Mouse (Mus musculus): ENCODE results near the gene Krt13. TPM values are rescaled to one million over a fixed set of nuclear protein-coding genes. Genes with fewer than 3 reads are reported as not detected.

Gene Krt13
- polyA plus RNA-seq, 1 experiment, result 2.9 TPM

GRCm38 (mm10) chr11:100147566-100148353, 26.4 kb upstream of the Krt13 start:
- H3K79me2 ChIP-seq (ENCODE audit: control insufficient read depth, insufficient read depth), result no peaks in the 10 kb centered on the region
- H3ac ChIP-seq (ENCODE audit: control insufficient read depth, insufficient read length), result no peak overlapping the region
- H3K36me3 ChIP-seq (ENCODE audit: control insufficient read depth, insufficient read depth), result no peaks in the 10 kb centered on the region
- H3K4me2 ChIP-seq (ENCODE audit: low read depth), result peak overlapping the region; percentile 76
- H3K27me3 ChIP-seq (ENCODE audit: control insufficient read depth, insufficient read depth, insufficient read length), result no peaks in the 10 kb centered on the region
- H3K4me3 ChIP-seq, result no peak overlapping the region
- no peak for TF ChIP-seq SRF (IDR thresholded peaks at IDR 0.05; ENCODE audit: control insufficient read depth, insufficient read length, low read depth)
- no peak for TF ChIP-seq CEBPB (IDR thresholded peaks at IDR 0.05; ENCODE audit: insufficient read depth, poor library complexity, severe bottlenecking)
- no peak for TF ChIP-seq E2F4 (IDR thresholded peaks at IDR 0.05; ENCODE audit: insufficient read depth)
- TF ChIP-seq POLR2A (IDR thresholded peaks at IDR 0.05; ENCODE audit: insufficient read length, low read depth), result no peak
- no peak for TF ChIP-seq TCF12 (IDR thresholded peaks at IDR 0.05; ENCODE audit: insufficient read depth, poor library complexity, severe bottlenecking)
- no peak for TF ChIP-seq POLR2AphosphoS2 (IDR thresholded peaks at IDR 0.05; ENCODE audit: insufficient read length, low read depth)
- no peak for TF ChIP-seq MAX (IDR thresholded peaks at IDR 0.05; ENCODE audit: low read depth)
- no peak for TF ChIP-seq TCF3 (IDR thresholded peaks at IDR 0.05; ENCODE audit: insufficient read length, low read depth)
- no peak for TF ChIP-seq REST (IDR thresholded peaks at IDR 0.05; ENCODE audit: insufficient read depth, insufficient read length)
- no peak for TF ChIP-seq USF1 (IDR thresholded peaks at IDR 0.05; ENCODE audit: low read depth)

GRCm38 (mm10) chr11:100145858-100146560, 24.6 kb upstream of the Krt13 start:
- Histone ChIP-seq H3ac (ENCODE audit: control insufficient read depth, insufficient read length) (no peak overlapping the region), H3K27me3 (ENCODE audit: control insufficient read depth, insufficient read depth, insufficient read length) (no peaks in the 10 kb centered on the region), H3K4me2 (ENCODE audit: low read depth) (peak overlapping the region; percentile 14), H3K4me3 (no peak overlapping the region), H3K79me2 (ENCODE audit: control insufficient read depth, insufficient read depth) (no peaks in the 10 kb centered on the region), H3K36me3 (ENCODE audit: control insufficient read depth, insufficient read depth) (no peaks in the 10 kb centered on the region)
- TF ChIP-seq SRF (IDR thresholded peaks at IDR 0.05; ENCODE audit: control insufficient read depth, insufficient read length, low read depth) (no peak), E2F4 (IDR thresholded peaks at IDR 0.05; ENCODE audit: insufficient read depth) (no peak), TCF3 (IDR thresholded peaks at IDR 0.05; ENCODE audit: insufficient read length, low read depth) (no peak), REST (IDR thresholded peaks at IDR 0.05; ENCODE audit: insufficient read depth, insufficient read length) (no peak), POLR2A (IDR thresholded peaks at IDR 0.05; ENCODE audit: insufficient read length, low read depth) (no peak), POLR2AphosphoS2 (IDR thresholded peaks at IDR 0.05; ENCODE audit: insufficient read length, low read depth) (no peak), TCF12 (IDR thresholded peaks at IDR 0.05; ENCODE audit: insufficient read depth, poor library complexity, severe bottlenecking) (no peak), MAX (IDR thresholded peaks at IDR 0.05; ENCODE audit: low read depth) (no peak), USF1 (IDR thresholded peaks at IDR 0.05; ENCODE audit: low read depth) (no peak), MYOG (IDR thresholded peaks at IDR 0.05; ENCODE audit: control insufficient read depth in 1 of 3, insufficient read depth in 1 of 3, insufficient read length in 2 of 3, low read depth in 2 of 3) (no peak), CEBPB (IDR thresholded peaks at IDR 0.05; ENCODE audit: insufficient read depth, poor library complexity, severe bottlenecking) (no peak), MYOD1 (IDR thresholded peaks at IDR 0.05; ENCODE audit: control insufficient read depth in 1 of 3, insufficient read length in 2 of 3, low read depth in 2 of 3) (no peak)

- no peak overlapping the region for H3K4me2 ChIP-seq (ENCODE audit: low read depth)
- H3K27me3 ChIP-seq (ENCODE audit: control insufficient read depth, insufficient read depth, insufficient read length), result no peaks in the 10 kb centered on the region
- TF ChIP-seq REST (IDR thresholded peaks at IDR 0.05; ENCODE audit: insufficient read depth, insufficient read length), result no peak
- no peak for TF ChIP-seq SRF (IDR thresholded peaks at IDR 0.05; ENCODE audit: control insufficient read depth, insufficient read length, low read depth)
- TF ChIP-seq POLR2AphosphoS2 (IDR thresholded peaks at IDR 0.05; ENCODE audit: insufficient read length, low read depth), result no peak
- no peak for TF ChIP-seq E2F4 (IDR thresholded peaks at IDR 0.05; ENCODE audit: insufficient read depth)
- TF ChIP-seq POLR2A (IDR thresholded peaks at IDR 0.05; ENCODE audit: insufficient read length, low read depth), result no peak
- TF ChIP-seq CEBPB (IDR thresholded peaks at IDR 0.05; ENCODE audit: insufficient read depth, poor library complexity, severe bottlenecking), result no peak
- peak in 1 of 3 experiments; percentile 21 for TF ChIP-seq MYOD1 (IDR thresholded peaks at IDR 0.05; ENCODE audit: control insufficient read depth in 1 of 3, insufficient read length in 2 of 3, low read depth in 2 of 3)
- TF ChIP-seq TCF3 (IDR thresholded peaks at IDR 0.05; ENCODE audit: insufficient read length, low read depth), result no peak
- no peaks in the 10 kb centered on the region for H3K36me3 ChIP-seq (ENCODE audit: control insufficient read depth, insufficient read depth)
- no peak overlapping the region for H3K4me3 ChIP-seq
- H3ac ChIP-seq (ENCODE audit: control insufficient read depth, insufficient read length), result no peak overlapping the region
- no peaks in the 10 kb centered on the region for H3K79me2 ChIP-seq (ENCODE audit: control insufficient read depth, insufficient read depth)
These were observed 23.7 kb upstream of the Krt13 start for GRCm38 (mm10) chr11:100145104-100145503.

- no peaks in the 10 kb centered on the region for H3K27me3 ChIP-seq (ENCODE audit: control insufficient read depth, insufficient read depth, insufficient read length)
- no peaks in the 10 kb centered on the region for H3K79me2 ChIP-seq (ENCODE audit: control insufficient read depth, insufficient read depth)
- H3ac ChIP-seq (ENCODE audit: control insufficient read depth, insufficient read length), result no peak overlapping the region
- H3K36me3 ChIP-seq (ENCODE audit: control insufficient read depth, insufficient read depth), result no peaks in the 10 kb centered on the region
- H3K4me2 ChIP-seq (ENCODE audit: low read depth), result no peak overlapping the region
- TF ChIP-seq TCF12 (IDR thresholded peaks at IDR 0.05; ENCODE audit: insufficient read depth, poor library complexity, severe bottlenecking) (no peak), SRF (IDR thresholded peaks at IDR 0.05; ENCODE audit: control insufficient read depth, insufficient read length, low read depth) (no peak)
- H3K4me3 ChIP-seq, result no peak overlapping the region
These were observed 19.6 kb upstream of the Krt13 start for GRCm38 (mm10) chr11:100140966-100141365.

GRCm38 (mm10) chr11:100139391-100139790, 18.0 kb upstream of the Krt13 start:
- no peak overlapping the region for H3ac ChIP-seq (ENCODE audit: control insufficient read depth, insufficient read length)
- H3K4me3 ChIP-seq, result no peak overlapping the region
- no peak overlapping the region for H3K4me2 ChIP-seq (ENCODE audit: low read depth)
- H3K27me3 ChIP-seq (ENCODE audit: control insufficient read depth, insufficient read depth, insufficient read length), result no peaks in the 10 kb centered on the region
- no peaks in the 10 kb centered on the region for H3K36me3 ChIP-seq (ENCODE audit: control insufficient read depth, insufficient read depth)
- no peaks in the 10 kb centered on the region for H3K79me2 ChIP-seq (ENCODE audit: control insufficient read depth, insufficient read depth)
- TF ChIP-seq MYOD1 (IDR thresholded peaks at IDR 0.05; ENCODE audit: control insufficient read depth in 1 of 3, insufficient read length in 2 of 3, low read depth in 2 of 3), result no peak
- no peak for TF ChIP-seq MAX (IDR thresholded peaks at IDR 0.05; ENCODE audit: low read depth)
- TF ChIP-seq USF1 (IDR thresholded peaks at IDR 0.05; ENCODE audit: low read depth), result no peak
- no peak for TF ChIP-seq POLR2AphosphoS2 (IDR thresholded peaks at IDR 0.05; ENCODE audit: insufficient read length, low read depth)
- TF ChIP-seq CEBPB (IDR thresholded peaks at IDR 0.05; ENCODE audit: insufficient read depth, poor library complexity, severe bottlenecking), result no peak
- no peak for TF ChIP-seq TCF3 (IDR thresholded peaks at IDR 0.05; ENCODE audit: insufficient read length, low read depth)
- no peak for TF ChIP-seq E2F4 (IDR thresholded peaks at IDR 0.05; ENCODE audit: insufficient read depth)

All from myocyte (in vitro differentiated cells).